Mouse (Mus musculus): Measurements from ENCODE around the gene Gc.
A peak's percentile ranks its signal among the peaks of the same experiment; 100 is the strongest.

GRCm38 (mm10) chr5:89500182-89500581 lies 42.5 kb upstream of the Gc start:
- TF ChIP-seq CTCF (IDR thresholded peaks at IDR 0.05; ENCODE audit: low read depth) (0 out of 2 replicates have a peak, but pooled peaks have one; percentile 7), EP300 (IDR thresholded peaks at IDR 0.05; ENCODE audit: low read depth) (no peak)
